Mouse (Mus musculus): ENCODE results near the gene Trio. TPM values are rescaled to one million over a fixed set of nuclear protein-coding genes. Genes with fewer than 3 reads are reported as not detected.

Trio gene
- 24.6 and 46.0 TPM in 2 replicates for total RNA-seq (2017)

DNA sequence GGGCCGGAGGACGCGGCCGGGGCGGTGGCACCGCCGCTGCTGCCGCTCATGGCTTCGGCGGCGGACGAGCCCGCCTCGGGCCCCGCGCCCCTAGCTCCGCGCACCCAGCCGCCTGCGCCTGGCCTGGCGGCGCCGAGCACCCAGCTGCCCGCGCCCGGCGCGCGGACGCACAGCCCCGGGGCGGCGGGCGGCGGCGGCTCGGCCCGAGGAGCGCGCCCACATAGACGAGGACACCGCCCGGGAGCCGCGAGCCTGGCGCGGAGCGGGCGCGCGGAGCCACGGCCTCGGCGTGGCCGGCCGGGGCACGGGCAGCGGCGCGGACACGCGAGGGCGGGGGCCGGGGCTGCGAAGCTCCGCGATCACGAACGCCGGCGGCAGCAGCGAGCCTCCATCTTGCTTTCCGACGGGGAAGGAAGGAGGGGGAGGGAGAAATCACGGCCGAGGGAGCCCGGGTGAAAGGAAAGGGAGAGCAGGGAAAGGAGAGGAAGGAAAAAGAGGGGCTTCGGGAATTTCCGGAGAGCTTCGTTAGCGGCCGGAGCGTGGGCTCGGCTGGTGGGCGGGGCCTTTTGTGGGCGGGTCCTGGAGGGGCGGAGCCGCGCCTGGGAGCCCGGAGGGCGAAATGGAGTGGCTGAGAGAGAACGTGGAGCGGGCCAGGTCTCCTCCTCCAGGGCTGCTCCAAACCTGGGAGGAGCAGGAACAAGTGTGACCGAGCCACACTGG, at the start of gene Trio:
TSS of gene Trio (minus strand) at position 402 of the 720 bp plus-strand sequence.
- ATAC-seq (replicated peaks in 1 of 2; ENCODE audit: insufficient read depth in 1 of 2, low FRiP score in 2 of 2, low TSS enrichment in 1 of 2, low read depth in 1 of 2, poor library complexity in 2 of 2, severe bottlenecking in 2 of 2): peak; percentile 95 to 98

- ATAC-seq (replicated peaks in 1 of 2; ENCODE audit: insufficient read depth in 1 of 2, low FRiP score in 2 of 2, low TSS enrichment in 1 of 2, low read depth in 1 of 2, poor library complexity in 2 of 2, severe bottlenecking in 2 of 2): no peak
Measured at GRCm38 (mm10) chr15:28074416-28074970, 48.8 kb upstream of the Trio start.

GRCm38 (mm10) chr15:28071601-28072000, 46.0 kb upstream of the Trio start:
- ATAC-seq (replicated peaks in 1 of 2; ENCODE audit: insufficient read depth in 1 of 2, low FRiP score in 2 of 2, low TSS enrichment in 1 of 2, low read depth in 1 of 2, poor library complexity in 2 of 2, severe bottlenecking in 2 of 2): no peak

- ATAC-seq (replicated peaks in 1 of 2; ENCODE audit: insufficient read depth in 1 of 2, low FRiP score in 2 of 2, low TSS enrichment in 1 of 2, low read depth in 1 of 2, poor library complexity in 2 of 2, severe bottlenecking in 2 of 2): peak; percentile 81 to 86
Measured at GRCm38 (mm10) chr15:28070771-28071419, 45.2 kb upstream of the Trio start.

DNA sequence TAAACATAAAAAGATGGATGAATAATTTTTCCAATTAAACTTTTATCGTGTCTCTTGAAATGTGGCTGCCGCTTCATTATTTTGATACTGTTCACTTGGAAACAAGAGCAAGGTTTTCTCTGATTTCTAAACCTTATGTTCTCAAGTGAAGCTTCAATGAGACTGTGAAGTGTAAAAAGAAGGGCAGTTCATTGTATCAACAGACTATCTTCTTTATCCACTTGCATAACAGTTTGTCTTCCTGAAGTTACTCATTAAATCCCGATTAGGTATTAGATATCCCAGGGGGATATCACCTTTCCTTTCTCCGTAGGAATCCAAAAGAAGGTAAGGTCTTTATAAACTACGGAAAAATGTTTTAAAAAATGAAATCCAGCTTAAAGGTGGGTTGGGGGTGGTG, 44.6 kb upstream of the Trio start:
- no peak for ATAC-seq (replicated peaks in 1 of 2; ENCODE audit: insufficient read depth in 1 of 2, low FRiP score in 2 of 2, low TSS enrichment in 1 of 2, low read depth in 1 of 2, poor library complexity in 2 of 2, severe bottlenecking in 2 of 2)

- ATAC-seq (replicated peaks in 1 of 2; ENCODE audit: insufficient read depth in 1 of 2, low FRiP score in 2 of 2, low TSS enrichment in 1 of 2, low read depth in 1 of 2, poor library complexity in 2 of 2, severe bottlenecking in 2 of 2): peak; percentile 68 to 83
Measured at GRCm38 (mm10) chr15:28067373-28067772, 41.7 kb upstream of the Trio start.

DNA sequence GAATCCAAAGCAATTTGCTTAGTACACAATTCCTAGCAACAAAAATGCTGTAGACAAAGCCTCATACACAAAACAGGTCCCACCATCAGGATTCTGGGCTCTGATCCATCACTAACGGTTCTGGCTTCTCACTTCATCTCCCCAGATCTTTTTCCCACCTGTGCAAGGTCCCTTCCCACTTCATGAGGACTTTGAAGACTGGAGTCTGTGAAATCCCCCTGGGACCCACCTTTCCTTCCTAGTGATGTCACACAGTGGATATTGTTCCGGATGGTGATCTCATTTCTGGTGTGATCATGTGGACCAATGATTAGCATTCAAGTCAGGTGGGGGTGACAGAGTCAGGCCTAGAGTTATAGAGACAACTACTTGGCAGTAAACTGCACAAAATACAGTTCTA, 40.8 kb upstream of the Trio start:
- ATAC-seq (replicated peaks in 1 of 2; ENCODE audit: insufficient read depth in 1 of 2, low FRiP score in 2 of 2, low TSS enrichment in 1 of 2, low read depth in 1 of 2, poor library complexity in 2 of 2, severe bottlenecking in 2 of 2): no peak

DNA sequence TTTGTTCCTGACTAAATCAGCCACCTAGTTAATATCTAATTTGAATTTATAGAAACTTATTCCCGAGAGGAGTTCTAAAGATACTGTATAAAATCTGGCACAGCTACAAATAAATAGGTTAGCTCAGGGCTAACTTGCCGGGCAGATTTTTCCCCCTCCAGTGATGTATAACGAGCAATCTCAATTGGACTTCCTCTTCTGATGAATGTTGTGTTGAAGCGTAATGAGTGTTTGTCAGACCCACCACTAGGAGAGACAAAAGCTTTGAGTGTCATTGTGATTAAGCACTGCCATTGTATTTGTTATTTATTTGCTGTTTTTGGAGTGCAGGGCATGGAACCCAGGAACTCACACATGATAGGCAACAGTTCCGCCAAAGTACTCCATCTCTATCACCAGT, 39.9 kb upstream of the Trio start:
- ATAC-seq (replicated peaks in 1 of 2; ENCODE audit: insufficient read depth in 1 of 2, low FRiP score in 2 of 2, low TSS enrichment in 1 of 2, low read depth in 1 of 2, poor library complexity in 2 of 2, severe bottlenecking in 2 of 2): peak in 1 of 2 experiments; percentile 42; a peak in 2 of 4 replicates

- no peak for ATAC-seq (replicated peaks in 1 of 2; ENCODE audit: insufficient read depth in 1 of 2, low FRiP score in 2 of 2, low TSS enrichment in 1 of 2, low read depth in 1 of 2, poor library complexity in 2 of 2, severe bottlenecking in 2 of 2)
Measured at GRCm38 (mm10) chr15:28064733-28065088, 39.1 kb upstream of the Trio start.

DNA sequence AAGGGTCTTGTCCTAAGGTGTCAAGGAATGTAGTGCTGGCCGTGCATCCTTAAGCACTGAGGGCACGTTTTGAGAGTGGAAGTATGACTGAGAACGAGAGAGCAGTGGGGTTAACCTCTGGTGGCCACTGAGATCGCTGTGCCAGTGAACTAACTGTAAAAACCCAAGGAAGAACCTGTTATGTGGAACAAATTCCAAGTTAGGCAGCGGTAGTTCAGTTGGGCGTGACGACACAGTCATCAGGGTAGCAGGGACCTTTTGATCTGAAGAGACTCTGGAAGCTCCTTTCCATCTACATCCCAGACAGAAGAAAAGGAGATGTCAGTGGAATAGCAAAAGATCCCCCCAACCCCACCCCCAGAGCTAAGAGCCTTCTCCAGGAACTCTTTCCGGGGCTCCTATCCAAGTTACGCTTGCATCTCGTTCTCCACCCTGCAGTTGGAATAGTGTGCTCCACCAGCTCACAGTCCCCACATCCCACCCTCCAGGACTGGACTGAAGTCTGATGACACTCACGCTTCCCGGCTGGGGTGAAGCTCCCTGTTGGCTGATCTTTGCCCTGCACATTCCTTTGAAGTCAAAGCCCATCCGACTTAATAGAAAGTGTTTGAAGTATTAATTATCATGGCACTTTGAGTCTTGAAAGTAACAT, 38.6 kb upstream of the Trio start:
- no peak for ATAC-seq (replicated peaks in 1 of 2; ENCODE audit: insufficient read depth in 1 of 2, low FRiP score in 2 of 2, low TSS enrichment in 1 of 2, low read depth in 1 of 2, poor library complexity in 2 of 2, severe bottlenecking in 2 of 2)

DNA sequence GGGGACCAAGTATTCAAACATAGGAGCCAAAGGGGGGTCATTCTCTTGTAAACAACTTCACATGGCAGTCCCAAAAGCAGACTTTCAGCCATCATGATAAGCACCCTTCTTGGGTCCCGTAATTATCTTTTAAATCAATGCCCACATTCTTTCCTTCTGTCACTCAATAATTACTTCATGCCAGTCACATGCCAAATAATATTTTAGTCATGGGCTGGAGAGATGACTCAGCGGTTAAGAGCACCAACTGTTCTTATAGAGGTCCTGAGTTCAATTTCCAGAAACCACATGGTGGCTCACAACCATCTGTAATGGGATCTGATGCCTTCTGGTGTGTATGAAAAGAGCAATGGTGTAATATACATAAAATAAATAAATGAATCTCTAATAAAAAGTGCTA, 37.8 kb upstream of the Trio start:
- ATAC-seq (replicated peaks in 1 of 2; ENCODE audit: insufficient read depth in 1 of 2, low FRiP score in 2 of 2, low TSS enrichment in 1 of 2, low read depth in 1 of 2, poor library complexity in 2 of 2, severe bottlenecking in 2 of 2): no peak

DNA sequence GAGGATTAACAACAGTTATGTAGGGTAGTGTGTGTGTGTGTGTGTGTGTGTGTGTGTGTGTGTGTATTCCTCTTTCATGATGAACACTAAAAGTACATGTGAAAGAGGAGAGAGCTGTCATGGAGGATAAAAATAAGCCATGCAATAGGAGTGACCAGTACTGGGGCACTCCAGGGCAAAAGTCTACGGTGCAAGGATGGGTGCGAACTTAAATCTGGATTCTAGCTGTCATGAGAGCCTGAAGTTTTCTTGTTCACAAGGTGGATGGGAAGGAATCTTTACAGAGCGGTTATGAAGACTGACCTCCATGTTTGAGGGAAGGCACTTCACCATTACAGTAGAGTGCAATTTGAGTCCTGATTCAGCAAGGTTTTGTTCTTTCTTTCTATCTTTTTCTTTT, 36.4 kb upstream of the Trio start:
- ATAC-seq (replicated peaks in 1 of 2; ENCODE audit: insufficient read depth in 1 of 2, low FRiP score in 2 of 2, low TSS enrichment in 1 of 2, low read depth in 1 of 2, poor library complexity in 2 of 2, severe bottlenecking in 2 of 2): no peak

- ATAC-seq (replicated peaks in 1 of 2; ENCODE audit: insufficient read depth in 1 of 2, low FRiP score in 2 of 2, low TSS enrichment in 1 of 2, low read depth in 1 of 2, poor library complexity in 2 of 2, severe bottlenecking in 2 of 2): no peak
Measured at GRCm38 (mm10) chr15:28060977-28061376, 35.3 kb upstream of the Trio start.

- no peak for ATAC-seq (replicated peaks in 1 of 2; ENCODE audit: insufficient read depth in 1 of 2, low FRiP score in 2 of 2, low TSS enrichment in 1 of 2, low read depth in 1 of 2, poor library complexity in 2 of 2, severe bottlenecking in 2 of 2)
Measured at GRCm38 (mm10) chr15:28060423-28060822, 34.8 kb upstream of the Trio start.

- no peak for ATAC-seq (replicated peaks in 1 of 2; ENCODE audit: insufficient read depth in 1 of 2, low FRiP score in 2 of 2, low TSS enrichment in 1 of 2, low read depth in 1 of 2, poor library complexity in 2 of 2, severe bottlenecking in 2 of 2)
Measured at GRCm38 (mm10) chr15:28057545-28057944, 31.9 kb upstream of the Trio start.

- ATAC-seq (replicated peaks in 1 of 2; ENCODE audit: insufficient read depth in 1 of 2, low FRiP score in 2 of 2, low TSS enrichment in 1 of 2, low read depth in 1 of 2, poor library complexity in 2 of 2, severe bottlenecking in 2 of 2): no peak
Measured at GRCm38 (mm10) chr15:28054731-28055130, 29.1 kb upstream of the Trio start.

DNA sequence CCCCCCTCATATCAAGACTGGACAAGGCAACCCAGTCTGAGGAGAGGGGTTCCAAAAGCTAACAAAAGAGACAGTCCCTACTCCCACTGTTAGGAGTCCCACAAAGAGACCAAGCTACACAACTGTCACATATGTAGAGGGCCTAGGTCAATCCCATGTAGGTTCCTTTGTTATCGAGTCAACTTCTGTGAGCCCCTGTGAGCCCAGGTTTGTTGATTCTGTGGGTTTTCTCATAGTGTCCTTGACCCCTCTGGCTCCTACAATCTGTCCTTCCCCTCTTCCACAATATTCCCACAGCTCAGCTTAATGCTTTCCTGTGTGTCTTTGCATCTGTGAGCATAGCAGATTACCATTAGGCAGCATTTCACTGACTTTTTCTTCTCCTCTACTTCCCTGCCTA, 28.5 kb upstream of the Trio start:
- no peak for ATAC-seq (replicated peaks in 1 of 2; ENCODE audit: insufficient read depth in 1 of 2, low FRiP score in 2 of 2, low TSS enrichment in 1 of 2, low read depth in 1 of 2, poor library complexity in 2 of 2, severe bottlenecking in 2 of 2)

DNA sequence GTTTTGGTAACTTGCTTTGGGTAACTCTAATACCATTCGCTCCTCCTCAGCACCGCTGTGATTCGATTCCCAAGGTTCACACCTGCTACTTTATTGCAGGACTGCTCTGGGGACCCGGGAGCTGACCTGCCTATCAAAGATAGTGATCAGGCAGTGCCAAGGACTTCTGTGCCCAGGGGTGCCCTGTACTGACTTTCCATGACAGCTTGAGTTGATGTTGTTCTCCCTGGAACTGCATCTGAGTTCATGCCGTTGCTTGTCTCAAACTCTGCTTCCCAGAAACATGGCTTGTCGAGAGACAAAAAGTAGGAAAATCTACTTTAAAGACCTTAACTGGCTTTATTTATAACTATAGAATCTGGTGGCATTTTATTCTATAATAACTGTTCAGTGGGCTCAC, 27.6 kb upstream of the Trio start:
- no peak for ATAC-seq (replicated peaks in 1 of 2; ENCODE audit: insufficient read depth in 1 of 2, low FRiP score in 2 of 2, low TSS enrichment in 1 of 2, low read depth in 1 of 2, poor library complexity in 2 of 2, severe bottlenecking in 2 of 2)
